Mouse (Mus musculus) embryonic facial prominence, embryonic 12.5 days (tissue): ENCODE data around the gene Trim80. TPM values are rescaled to one million over a fixed set of nuclear protein-coding genes. Genes with fewer than 3 reads are reported as not detected.

ENCODE experiments used
- ATAC-seq: fragments of 200-750 bp; cut with Nextera tagmentation; 2 replicates; pipeline ENCODE4 v1.8.0; 2017; ENCODE audit not compliant: insufficient number of reproducible peaks, insufficient read depth, low FRiP score, low TSS enrichment
- H3K27ac ChIP-seq: fragments of 300-500 bp; sonication (generic); 2 replicates; pipeline ENCODE4 v1.5.1; 2016; ENCODE audit warnings: mild to moderate bottlenecking
- H3K27me3 ChIP-seq: fragments of 300-500 bp; sonication (generic); 2 replicates; pipeline ENCODE4 v1.6.1; 2016; ENCODE audit warnings: mild to moderate bottlenecking, moderate library complexity
- H3K36me3 ChIP-seq: fragments of 300-500 bp; sonication (generic); 2 replicates; pipeline ENCODE4 v1.6.1; 2016; ENCODE audit warnings: mild to moderate bottlenecking
- H3K4me1 ChIP-seq: fragments of 300-500 bp; sonication (generic); 2 replicates; pipeline ENCODE4 v1.6.1; 2016
- H3K4me2 ChIP-seq: fragments of 300-500 bp; sonication (generic); replicated peaks from 2 replicates; pipeline ENCODE4 v1.6.1; 2016; ENCODE audit warnings: mild to moderate bottlenecking, moderate library complexity
- H3K4me3 ChIP-seq: fragments of 300-500 bp; sonication (generic); 2 replicates; pipeline ENCODE4 v1.5.1; 2016; ENCODE audit warnings: mild to moderate bottlenecking
- H3K9ac ChIP-seq: fragments of 300-500 bp; sonication (generic); 2 replicates; pipeline ENCODE4 v1.6.1; 2016; ENCODE audit warnings: mild to moderate bottlenecking, moderate library complexity
- H3K9me3 ChIP-seq: fragments of 300-500 bp; sonication (generic); 2 replicates; pipeline ENCODE4 v1.6.1; 2016; ENCODE audit warnings: mild to moderate bottlenecking, moderate library complexity
- WGBS: fragments of 180-500 bp; shearing (Covaris S2); methylation state at CpG from one replicate; pipeline ENCODE4 v1.1.7; 2016; 5-methylcytosine and 5-hydroxymethylcytosine counted together
- polyA plus RNA-seq: library from polyadenylated mRNA; unstranded; fragments of >200 nt; fragmentation: Nextera tagmentation; extraction: Ambion mirVana; gene quantifications from 2 replicates; pipeline ENCODE4 v1.2.1, GENCODE M21; 2016

Gene Trim80
- polyA plus RNA-seq, 1 experiment from 2014 or later: not detected

DNA sequence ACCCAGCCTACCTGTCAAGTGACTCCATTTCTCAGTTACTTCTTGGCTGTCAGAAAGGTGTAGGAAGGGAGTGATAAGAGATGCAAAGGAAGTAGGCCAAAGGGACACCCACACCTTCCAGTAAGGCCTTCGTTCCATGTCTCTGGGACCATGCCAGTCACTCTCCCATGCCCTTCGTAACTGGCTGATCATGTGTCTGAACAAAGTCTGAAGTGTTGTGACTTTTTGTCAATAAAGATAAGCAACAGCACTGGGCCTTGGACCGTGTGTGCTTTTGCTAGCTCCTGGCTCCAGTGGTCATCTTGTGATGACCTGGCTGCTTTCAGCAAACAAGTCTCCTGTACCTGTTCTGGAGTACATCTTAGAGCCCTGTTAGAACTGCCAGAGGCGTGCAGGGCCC lies 7.5 kb upstream of the Trim80 start:
- H3K27ac ChIP-seq: no peak overlapping the region
- no peak for ATAC-seq
- WGBS: 78% methylated on average over 4 of the region's 4 CpGs

GRCm38 (mm10) chr11:115433342-115433741 lies 7.0 kb upstream of the Trim80 start:
- no peak overlapping the region for H3K4me3 ChIP-seq
- no peak overlapping the region for H3K4me2 ChIP-seq
- peaks cover 45% of the 10 kb centered on the region for H3K36me3 ChIP-seq
- H3K9ac ChIP-seq: no peak overlapping the region
- H3K4me1 ChIP-seq: peaks cover 12% of the 10 kb centered on the region
- ATAC-seq: no peak
- no peaks in the 10 kb centered on the region for H3K27me3 ChIP-seq
- no peak overlapping the region for H3K27ac ChIP-seq
- no peaks in the 10 kb centered on the region for H3K9me3 ChIP-seq
- 84% methylated on average over 6 of the region's 6 CpGs for WGBS

More for the DNA sequence above, 7.5 kb upstream of the Trim80 start:
- H3K9ac ChIP-seq: no peak overlapping the region
- no peaks in the 10 kb centered on the region for H3K9me3 ChIP-seq
- H3K4me1 ChIP-seq: peaks cover 15% of the 10 kb centered on the region
- no peaks in the 10 kb centered on the region for H3K27me3 ChIP-seq
- H3K4me3 ChIP-seq: no peak overlapping the region
- H3K4me2 ChIP-seq: no peak overlapping the region
- H3K36me3 ChIP-seq: peaks cover 46% of the 10 kb centered on the region

- Histone ChIP-seq H3K9me3 (0 out of 2 replicates have a peak, but pooled peaks cover 4% of the 10 kb centered on the region), H3K27ac (peak overlapping the region; percentile 4; the same call in 1 of the 2 replicates), H3K9ac (peak overlapping the region; percentile 35; the same call in 1 of the 2 replicates), H3K4me2 (peak overlapping the region; percentile 56), H3K36me3 (peaks cover 21% of the 10 kb centered on the region), H3K4me3 (peak overlapping the region; percentile 24), H3K27me3 (no peaks in the 10 kb centered on the region), H3K4me1 (peaks cover 12% of the 10 kb centered on the region)
- WGBS: 3% methylated on average over 31 of the region's 31 CpGs
- no peak for ATAC-seq
These were observed 4.6 kb upstream of the Trim80 start for GRCm38 (mm10) chr11:115435596-115436337.

DNA sequence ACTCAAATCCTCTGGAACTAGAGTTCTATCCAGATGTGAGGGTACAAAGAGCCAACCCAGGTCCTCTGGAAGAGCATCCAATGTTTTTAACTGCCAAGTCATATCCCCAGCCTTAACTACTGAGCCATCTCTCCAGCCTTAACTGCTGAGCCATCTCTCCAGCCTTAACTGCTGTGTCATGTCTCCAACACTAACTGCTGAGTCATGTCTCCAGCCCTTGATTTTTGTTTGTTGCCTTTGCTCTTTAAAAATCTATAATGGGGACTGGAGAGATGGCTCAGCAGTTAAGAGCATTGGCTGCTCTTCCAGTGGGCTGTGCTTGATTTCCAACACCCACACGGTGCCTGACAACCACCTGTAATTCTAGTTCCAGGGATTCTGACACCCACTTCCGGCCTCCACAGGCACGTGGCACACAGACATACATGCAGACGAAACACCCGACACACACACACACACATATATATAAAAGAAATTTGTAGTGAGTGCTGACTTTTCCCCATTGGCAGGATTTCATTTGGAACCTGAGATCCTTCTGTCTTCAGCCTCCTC lies 2.7 kb upstream of the Trim80 start:
- Histone ChIP-seq H3K9me3 (0 out of 2 replicates have a peak, but pooled peaks cover 4% of the 10 kb centered on the region), H3K4me3 (no peak overlapping the region), H3K4me1 (peaks cover 15% of the 10 kb centered on the region), H3K4me2 (no peak overlapping the region), H3K9ac (no peak overlapping the region), H3K27ac (no peak overlapping the region), H3K36me3 (0 out of 2 replicates have a peak, but pooled peaks cover 2% of the 10 kb centered on the region), H3K27me3 (no peaks in the 10 kb centered on the region)
- ATAC-seq: no peak
- WGBS: 67% methylated on average over 5 of the region's 5 CpGs

DNA sequence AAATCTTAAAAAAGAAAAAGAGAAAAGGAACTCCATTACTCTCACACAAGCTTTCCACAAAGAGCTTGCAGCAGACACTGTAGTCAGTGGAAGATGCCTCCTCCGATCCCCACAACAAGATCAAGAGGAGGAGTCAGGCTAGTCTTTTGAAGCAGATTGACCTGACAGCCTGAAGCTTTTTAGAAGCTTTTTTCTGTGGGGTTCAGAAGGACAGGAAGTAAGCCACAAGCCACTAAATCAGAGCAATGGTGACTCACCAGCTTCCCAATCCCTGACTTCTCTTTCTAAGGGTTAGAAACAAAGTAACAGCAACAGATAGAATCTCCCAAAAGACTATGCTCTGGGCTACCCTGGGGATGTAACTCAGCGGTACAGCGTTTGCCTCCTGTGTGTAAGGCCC lies 1.0 kb upstream of the Trim80 start:
- Histone ChIP-seq H3K27ac (no peak overlapping the region), H3K27me3 (no peaks in the 10 kb centered on the region), H3K9ac (no peak overlapping the region), H3K36me3 (no peaks in the 10 kb centered on the region), H3K4me3 (no peak overlapping the region), H3K4me1 (peaks cover 15% of the 10 kb centered on the region), H3K9me3 (0 out of 2 replicates have a peak, but pooled peaks cover 4% of the 10 kb centered on the region), H3K4me2 (no peak overlapping the region)
- WGBS: 86% methylated on average over 3 of the region's 3 CpGs
- ATAC-seq: no peak

- Histone ChIP-seq H3K9ac (no peak overlapping the region), H3K4me2 (no peak overlapping the region), H3K9me3 (0 out of 2 replicates have a peak, but pooled peaks cover 4% of the 10 kb centered on the region), H3K4me1 (peaks cover 3% of the 10 kb centered on the region), H3K27ac (no peak overlapping the region), H3K27me3 (no peaks in the 10 kb centered on the region), H3K4me3 (no peak overlapping the region), H3K36me3 (no peaks in the 10 kb centered on the region)
- no peak for ATAC-seq
- 41% methylated on average over 15 of the region's 15 CpGs for WGBS
These were observed 1.1 kb downstream of the Trim80 start for GRCm38 (mm10) chr11:115441417-115441816.

GRCm38 (mm10) chr11:115446906-115447305 lies 6.6 kb downstream of the Trim80 start:
- Histone ChIP-seq H3K4me2 (no peak overlapping the region), H3K36me3 (no peaks in the 10 kb centered on the region), H3K27me3 (0 out of 2 replicates have a peak, but pooled peaks cover 3% of the 10 kb centered on the region), H3K4me1 (peaks cover 7% of the 10 kb centered on the region), H3K9me3 (no peaks in the 10 kb centered on the region), H3K27ac (0 out of 2 replicates have a peak overlapping the region, but pooled peaks have one; percentile 11), H3K9ac (no peak overlapping the region), H3K4me3 (no peak overlapping the region)
- ATAC-seq: no peak
- 69% methylated on average over 3 of the region's 3 CpGs for WGBS

- H3K4me2 ChIP-seq: no peak overlapping the region
- H3K4me1 ChIP-seq: peaks cover 7% of the 10 kb centered on the region
- H3K27ac ChIP-seq: no peak overlapping the region
- no peaks in the 10 kb centered on the region for H3K9me3 ChIP-seq
- ATAC-seq: no peak
- no peaks in the 10 kb centered on the region for H3K36me3 ChIP-seq
- H3K27me3 ChIP-seq: 0 out of 2 replicates have a peak, but pooled peaks cover 3% of the 10 kb centered on the region
- H3K9ac ChIP-seq: no peak overlapping the region
- no peak overlapping the region for H3K4me3 ChIP-seq
- WGBS: 76% methylated on average over 11 of the region's 11 CpGs
These were observed 7.1 kb downstream of the Trim80 start for GRCm38 (mm10) chr11:115447321-115447885.

- Histone ChIP-seq H3K27me3 (0 out of 2 replicates have a peak, but pooled peaks cover 3% of the 10 kb centered on the region), H3K27ac (no peak overlapping the region), H3K4me1 (peaks cover 7% of the 10 kb centered on the region), H3K9me3 (no peaks in the 10 kb centered on the region), H3K36me3 (no peaks in the 10 kb centered on the region), H3K4me2 (no peak overlapping the region), H3K4me3 (no peak overlapping the region), H3K9ac (no peak overlapping the region)
- ATAC-seq: no peak
- 82% methylated on average over 16 of the region's 16 CpGs for WGBS
These were observed 7.7 kb downstream of the Trim80 start for GRCm38 (mm10) chr11:115448075-115448474.

- Histone ChIP-seq H3K9ac (no peak overlapping the region), H3K27me3 (0 out of 2 replicates have a peak, but pooled peaks cover 3% of the 10 kb centered on the region), H3K9me3 (no peaks in the 10 kb centered on the region), H3K4me1 (peaks cover 7% of the 10 kb centered on the region), H3K27ac (no peak overlapping the region), H3K36me3 (no peaks in the 10 kb centered on the region), H3K4me2 (no peak overlapping the region), H3K4me3 (no peak overlapping the region)
- WGBS: 24% methylated on average over 7 of the region's 7 CpGs
- ATAC-seq: no peak
These were observed 8.7 kb downstream of the Trim80 start for GRCm38 (mm10) chr11:115448998-115449397.

DNA sequence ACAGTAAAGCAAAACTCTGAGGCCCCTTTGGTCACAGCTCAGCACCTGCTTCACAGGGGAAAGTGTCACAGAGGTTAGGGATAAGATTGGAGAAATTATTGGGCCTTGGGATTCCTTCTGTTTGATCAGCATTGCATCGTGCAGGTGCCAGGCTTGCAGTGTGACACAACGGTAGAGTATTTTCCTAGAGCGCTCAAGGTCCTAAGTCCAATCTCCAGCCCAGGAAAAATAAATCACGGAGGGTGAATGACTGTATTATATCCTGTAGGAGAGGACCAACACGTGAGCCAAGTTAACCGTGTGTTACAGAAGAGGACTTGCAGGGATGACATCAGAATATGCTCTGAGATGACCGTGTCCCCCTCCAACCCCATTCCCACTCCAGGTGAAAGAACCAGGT lies 9.8 kb downstream of the Trim80 start:
- Histone ChIP-seq H3K4me1 (peaks cover 7% of the 10 kb centered on the region), H3K27ac (no peak overlapping the region), H3K4me3 (no peak overlapping the region), H3K9me3 (no peaks in the 10 kb centered on the region), H3K9ac (no peak overlapping the region), H3K27me3 (0 out of 2 replicates have a peak, but pooled peaks cover 3% of the 10 kb centered on the region), H3K36me3 (no peaks in the 10 kb centered on the region), H3K4me2 (no peak overlapping the region)
- WGBS: 90% methylated on average over 7 of the region's 7 CpGs
- ATAC-seq: no peak
